Mouse (Mus musculus) G1E (cell line): ENCODE measurements around the gene Fabp7.

Source experiments
- CTCF ChIP-seq: IDR thresholded peaks from 2 replicates; pipeline ENCODE4 v1.5.1; 2012; ENCODE audit warnings: low read depth, low read length, inconsistent platforms, mixed read lengths
- GATA1 ChIP-seq: IDR thresholded peaks from 2 replicates; pipeline ENCODE4 v1.6.1; 2012; ENCODE audit warnings: borderline replicate concordance, low read length, inconsistent platforms, mixed read lengths
- TAL1 ChIP-seq: conservative IDR thresholded peaks from 2 replicates; pipeline ENCODE4 v1.6.1; 2012; ENCODE audit warnings: low read depth, low read length, inconsistent platforms, mixed read lengths

DNA sequence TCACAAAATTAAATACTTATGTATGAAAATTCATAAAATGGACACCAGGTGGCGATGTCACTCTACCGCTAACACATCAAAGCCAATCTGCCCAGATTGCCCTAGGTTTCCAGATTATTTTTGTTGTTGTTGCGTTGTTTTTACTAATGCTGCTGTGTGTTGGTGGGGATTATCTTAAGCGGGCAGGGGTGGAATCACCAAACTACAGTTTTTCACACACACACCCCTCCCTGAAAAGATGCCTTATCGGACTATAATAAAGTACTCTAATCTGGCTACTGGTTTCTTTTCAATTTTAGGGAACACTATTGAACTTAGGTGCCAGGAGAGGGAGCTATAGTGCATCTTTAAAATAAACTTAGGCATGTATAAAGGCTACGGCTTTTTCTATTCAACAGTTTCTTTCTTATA lies 41.1 kb upstream of the Fabp7 start:
- TF ChIP-seq CTCF (no peak), GATA1 (no peak), TAL1 (no peak)
